Mouse (Mus musculus): Measurements from ENCODE around the gene 1700001O22Rik.

- TF ChIP-seq POLR2A (IDR thresholded peaks at IDR 0.05; ENCODE audit: extremely low read depth, insufficient read depth, low read length) (no peak), CTCF (IDR thresholded peaks at IDR 0.05; ENCODE audit: low read depth, low read length) (no peak)
Measured at GRCm38 (mm10) chr2:30830283-30830795, 26.9 kb upstream of the 1700001O22Rik start, which contains the start of gene Asb6.
